Mouse (Mus musculus) gastrocnemius, adult 8-10 months (tissue): ENCODE results near the gene Apobec2. TPM values are rescaled to one million over a fixed set of nuclear protein-coding genes. Genes with fewer than 3 reads are reported as not detected.
A peak's percentile ranks its signal among the peaks of the same experiment; 100 is the strongest.

Experiments
- DNase-seq, 2 experiments: peaks; one replicate each; pipeline ENCODE4 v3.0.0; 2022; ENCODE audit warnings: low spot score in 2 of 2
- total RNA-seq, 4 experiments: library from RNA; stranded (reverse); gene quantifications; 2 replicates each; pipeline ENCODE4 v1.2.4; 2022

The Apobec2 gene
- total RNA-seq, 4 experiments from 2014 or later = 445 to 531 (median 476) TPM

DNA sequence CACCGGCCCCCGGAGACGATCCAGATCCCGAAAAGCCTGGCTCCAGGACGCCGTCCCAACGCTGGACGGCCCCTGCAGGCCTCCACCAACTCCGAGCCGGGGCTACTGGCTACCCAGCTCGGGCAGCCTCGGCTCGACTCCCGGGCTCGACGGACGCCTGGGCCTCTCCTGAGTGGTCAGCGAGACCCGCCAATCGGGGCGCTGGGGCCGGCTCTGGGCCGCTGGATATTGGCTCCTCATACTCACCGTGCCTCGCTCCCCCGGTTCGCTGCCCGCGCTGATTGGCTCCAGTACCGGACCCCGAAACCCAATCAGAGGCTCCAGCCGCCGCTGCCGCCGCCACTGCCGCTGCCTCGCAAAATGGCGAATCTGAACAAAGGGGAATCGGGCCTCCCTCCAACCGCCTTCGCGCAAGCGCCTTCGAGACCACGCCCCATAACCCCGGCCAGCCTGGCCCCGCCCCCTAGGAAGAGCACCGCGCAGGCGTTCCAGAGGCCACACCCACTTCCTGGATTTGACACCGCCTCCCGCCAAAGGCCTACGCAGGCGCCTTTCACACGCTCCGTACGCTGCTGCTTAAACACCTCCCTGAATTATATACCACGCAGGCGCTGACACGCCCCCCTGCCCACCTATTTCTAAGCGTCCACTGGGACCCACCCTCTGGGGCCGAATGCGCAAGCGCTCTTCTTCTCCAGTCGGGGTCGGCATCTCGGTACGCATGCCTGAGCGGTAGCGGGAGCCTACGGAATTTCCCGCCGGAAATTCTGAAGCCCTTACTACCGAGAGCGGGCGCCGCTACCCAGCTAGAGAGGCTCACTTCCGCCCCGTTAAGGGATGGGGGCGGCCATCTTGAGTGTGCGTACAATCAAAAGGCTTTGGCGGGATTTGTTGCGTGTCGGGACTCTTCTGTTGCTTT lies 23.1 kb downstream of the Apobec2 start, which contains the start of the genes Nfya and Oard1:
Gene Nfya (minus strand): TSS at position 527 of the 919 bp plus-strand sequence.
Gene Oard1 (plus strand): TSS at position 635 of the 919 bp plus-strand sequence.
- peak; percentile 99 to 100 for DNase-seq

DNA sequence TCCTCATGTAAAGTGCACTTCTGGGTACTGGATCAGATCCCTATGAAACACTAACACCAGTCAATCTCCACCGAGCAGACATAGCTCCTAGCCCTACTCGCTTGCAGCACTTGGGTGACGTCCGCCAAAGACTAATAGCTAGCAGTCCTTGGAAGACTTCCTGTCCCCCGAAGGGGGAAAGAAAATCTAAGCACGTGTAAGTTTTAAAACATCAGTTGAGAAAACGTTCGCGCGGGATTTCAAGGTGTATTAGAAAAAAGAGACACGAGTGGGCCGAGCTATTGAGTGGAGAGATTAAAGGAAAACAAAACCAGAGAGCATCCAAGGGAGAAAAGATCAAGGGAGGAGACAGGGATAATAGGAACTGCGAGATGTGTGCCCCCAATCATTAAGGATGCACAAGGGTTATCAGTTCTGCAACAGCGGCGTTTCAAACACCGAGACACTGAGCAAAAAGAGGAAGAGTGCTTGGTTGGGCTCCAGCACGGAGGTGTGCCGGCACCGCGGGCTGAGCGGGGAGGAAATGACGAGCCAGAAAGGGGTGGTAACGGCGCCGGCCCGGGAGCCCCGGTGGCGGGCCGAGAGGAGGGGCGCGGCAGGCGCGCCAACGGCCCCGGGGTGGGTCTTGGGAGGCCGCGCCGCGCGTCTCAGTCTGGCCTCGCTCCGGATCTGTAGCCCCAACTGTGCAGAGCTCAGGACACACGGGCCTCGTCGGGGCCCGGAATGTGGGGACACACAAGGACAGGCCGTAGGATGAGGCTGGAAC lies 24.0 kb downstream of the Apobec2 start:
- DNase-seq = peak; percentile 43 to 46

DNA sequence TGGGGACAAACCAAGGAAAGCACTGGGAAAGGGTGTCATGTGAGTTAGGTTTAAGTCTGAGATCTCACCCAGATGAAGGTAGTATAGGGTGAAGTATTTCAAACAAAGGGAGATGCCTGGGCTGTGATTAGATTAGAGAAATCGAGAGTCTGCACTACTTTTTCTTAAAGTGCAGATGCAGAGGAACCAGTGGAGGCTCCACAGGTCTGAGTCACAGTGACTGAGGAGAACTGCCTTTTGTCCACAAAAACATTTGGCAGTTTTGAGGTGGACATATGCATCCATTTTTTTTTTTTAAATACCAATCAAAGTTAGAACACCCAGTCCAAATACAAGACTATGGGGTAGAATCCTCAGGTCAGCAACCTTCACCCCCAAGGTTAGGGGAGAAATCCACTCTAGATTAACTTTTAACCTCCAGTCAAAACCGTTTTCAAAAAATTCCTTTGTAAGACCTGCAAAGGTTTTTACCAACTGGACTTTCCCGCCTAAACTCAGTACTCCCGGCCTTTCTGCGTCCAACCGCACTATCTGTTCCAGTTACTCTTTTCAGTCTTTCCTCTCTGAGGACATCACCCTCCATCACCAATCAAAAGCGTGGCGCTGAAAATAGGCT lies 24.7 kb downstream of the Apobec2 start:
- no peak for DNase-seq

DNA sequence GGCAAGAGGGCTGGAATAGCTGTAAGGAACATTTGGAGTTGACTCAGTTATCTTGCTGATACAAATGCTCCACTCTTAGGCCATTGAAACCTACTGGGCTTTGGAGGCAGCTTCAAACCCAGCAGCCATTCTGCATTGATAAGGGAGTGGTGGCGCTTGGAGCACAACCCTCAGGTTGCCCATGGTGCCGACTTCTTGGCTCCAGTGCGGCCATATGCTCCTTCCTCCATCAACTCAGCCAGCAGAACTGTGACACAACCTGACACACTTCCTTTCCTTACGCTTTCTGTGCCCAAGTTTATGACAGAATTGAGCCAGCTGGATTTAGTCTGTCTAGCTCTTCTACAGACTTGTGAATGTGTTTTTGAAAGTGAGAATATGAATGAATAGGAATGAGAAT lies 25.6 kb downstream of the Apobec2 start:
- no peak for DNase-seq

DNA sequence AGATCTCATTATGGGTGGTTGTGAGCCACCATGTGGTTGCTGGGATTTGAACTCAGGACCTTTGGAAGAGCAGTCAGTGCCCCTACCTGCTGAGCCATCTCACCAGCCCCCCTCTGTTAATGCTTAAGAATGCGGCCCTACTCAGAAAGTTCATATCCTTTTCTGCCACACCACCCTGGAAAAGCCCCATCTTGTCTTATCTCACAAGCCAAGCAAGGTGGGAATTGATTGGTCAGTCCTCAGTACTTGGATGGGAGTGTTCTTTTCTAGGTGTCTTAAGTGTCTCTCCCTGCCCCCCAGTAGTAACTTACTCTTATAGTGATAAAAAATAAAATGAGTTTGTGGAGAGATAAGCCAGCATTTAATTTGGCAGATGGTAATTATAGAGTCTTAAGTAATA lies 28.0 kb downstream of the Apobec2 start:
- no peak for DNase-seq

DNA sequence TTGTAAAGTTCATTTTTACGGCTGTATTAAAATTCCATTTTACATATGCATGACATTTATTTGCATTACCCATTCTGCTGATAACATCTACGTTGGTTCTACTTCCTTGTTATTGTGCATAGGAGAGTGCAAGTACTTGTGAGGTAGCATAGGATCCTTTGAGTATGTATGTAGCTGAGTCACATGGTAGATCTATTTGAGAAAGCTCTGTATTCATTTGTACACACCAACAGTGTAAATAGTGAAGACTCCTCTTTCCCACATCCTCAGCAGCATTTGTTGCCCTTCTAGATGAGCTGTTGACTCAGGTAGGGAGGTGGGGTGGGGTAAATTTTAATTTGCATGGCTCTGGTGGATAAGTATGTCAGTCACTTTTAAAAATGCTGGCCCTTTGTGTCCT lies 28.9 kb downstream of the Apobec2 start:
- no peak for DNase-seq

DNA sequence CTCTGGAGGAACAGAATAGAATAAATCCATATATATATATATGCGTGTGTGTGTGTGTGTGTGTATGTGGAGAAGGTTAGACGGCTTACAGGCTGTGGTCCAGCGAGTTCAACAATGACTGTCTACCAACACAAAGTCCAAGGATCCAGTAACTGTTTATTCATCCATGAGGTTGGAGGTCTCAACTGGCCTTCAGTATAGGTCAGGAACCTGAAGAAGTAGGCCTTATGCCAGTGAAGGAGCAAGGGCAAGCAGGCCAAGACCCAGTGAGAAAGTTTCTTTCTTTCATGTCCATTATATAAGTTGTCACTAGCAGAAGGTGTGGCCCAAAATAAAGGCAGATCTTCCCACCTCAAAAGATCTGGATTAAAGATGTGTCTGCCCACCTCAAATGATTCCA lies 30.0 kb downstream of the Apobec2 start:
- DNase-seq = no peak

DNA sequence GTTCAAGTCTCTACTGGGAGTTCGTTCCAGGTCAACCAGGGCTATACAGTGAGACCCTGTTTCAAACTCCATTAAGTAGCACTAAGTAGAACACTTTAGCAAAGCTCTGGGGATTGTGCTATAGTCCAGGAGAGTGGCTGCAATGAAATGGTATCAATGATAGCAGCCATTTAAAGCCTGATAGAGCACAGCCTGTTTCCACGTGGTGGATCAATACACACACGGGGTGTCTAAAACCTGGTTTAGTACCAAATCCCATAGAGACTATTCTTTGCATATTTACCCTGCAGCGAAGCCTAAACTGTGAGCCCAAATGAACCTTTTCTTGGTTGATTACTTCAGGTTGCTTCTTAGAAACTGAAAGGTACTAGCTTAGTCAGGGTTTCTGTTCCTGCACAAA lies 31.0 kb downstream of the Apobec2 start:
- no peak for DNase-seq

DNA sequence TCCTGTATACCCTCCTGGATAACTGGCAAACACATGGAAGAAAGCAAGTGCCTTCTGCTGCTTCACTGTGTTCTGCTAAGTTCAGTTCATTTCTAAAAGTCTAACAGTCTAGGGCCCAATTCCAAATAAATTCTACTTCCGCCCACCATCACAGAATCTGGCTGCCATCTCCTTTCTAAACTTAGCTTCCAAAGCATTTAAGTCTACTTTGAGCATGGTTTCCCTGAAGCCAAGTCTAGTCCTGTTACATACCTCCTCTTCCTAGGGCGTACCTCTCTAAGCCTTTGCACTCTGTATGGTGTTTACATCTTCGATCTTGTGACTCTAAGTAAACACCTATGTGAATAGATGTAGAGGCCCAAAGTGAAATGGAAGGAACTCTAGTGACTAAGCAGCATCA lies 40.1 kb downstream of the Apobec2 start:
- no peak for DNase-seq

DNA sequence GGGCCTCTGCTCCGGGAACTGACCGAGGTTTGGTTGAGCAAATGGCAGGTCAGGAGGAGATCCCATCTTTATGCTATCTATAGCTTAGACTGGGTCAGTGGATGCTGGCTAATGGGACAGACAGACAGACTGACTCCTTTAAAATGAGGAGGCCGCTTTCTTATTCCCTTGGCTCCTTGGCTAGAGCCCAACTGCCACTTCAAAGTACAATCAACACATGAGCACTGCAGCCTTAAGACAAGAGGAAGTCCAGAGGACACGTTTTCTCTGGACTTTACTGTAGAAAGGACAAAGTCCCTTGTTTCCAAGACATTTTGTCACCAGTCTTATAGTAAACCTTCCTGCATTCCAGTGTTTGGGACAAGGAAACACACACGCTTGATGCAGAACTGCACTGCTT lies 41.3 kb downstream of the Apobec2 start:
- DNase-seq = no peak

DNA sequence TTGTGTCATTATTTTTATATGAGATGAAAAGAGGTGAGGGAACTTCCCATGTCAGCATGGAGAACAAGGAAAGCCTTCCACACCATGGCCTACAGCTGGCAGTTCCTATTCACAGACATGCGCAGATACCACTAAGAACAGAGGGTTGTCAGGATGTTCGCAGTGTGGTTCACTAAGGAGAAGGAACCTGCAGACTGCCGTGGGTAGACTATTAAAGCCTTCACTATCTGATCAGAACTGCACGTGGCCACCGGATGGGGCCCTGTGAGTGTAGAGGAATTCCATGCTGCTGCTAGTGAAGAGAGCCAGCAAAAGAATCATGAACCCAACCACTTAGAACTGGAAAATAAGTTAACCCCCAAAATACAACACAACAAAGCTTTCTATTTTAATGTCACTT lies 43.3 kb downstream of the Apobec2 start:
- no peak for DNase-seq

DNA sequence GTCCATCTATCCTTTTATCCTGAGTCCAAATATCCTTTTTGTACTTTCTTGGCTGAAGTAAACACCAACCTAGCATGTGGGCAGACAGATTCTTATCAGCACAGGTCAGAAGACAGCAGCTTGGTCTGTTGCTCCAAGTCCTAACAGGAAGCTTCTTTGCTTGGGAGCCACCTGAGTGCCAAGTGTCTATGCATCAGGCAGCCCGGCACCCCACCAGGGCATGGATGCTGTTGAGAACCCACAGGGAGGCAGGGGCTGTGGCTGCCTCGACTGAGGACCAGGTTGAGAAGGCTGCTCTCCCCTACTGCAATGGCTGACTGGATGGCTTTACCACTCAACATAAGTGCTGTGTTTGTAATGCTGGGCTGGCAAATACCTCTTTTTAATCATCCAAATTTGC lies 44.1 kb downstream of the Apobec2 start:
- DNase-seq = no peak

DNA sequence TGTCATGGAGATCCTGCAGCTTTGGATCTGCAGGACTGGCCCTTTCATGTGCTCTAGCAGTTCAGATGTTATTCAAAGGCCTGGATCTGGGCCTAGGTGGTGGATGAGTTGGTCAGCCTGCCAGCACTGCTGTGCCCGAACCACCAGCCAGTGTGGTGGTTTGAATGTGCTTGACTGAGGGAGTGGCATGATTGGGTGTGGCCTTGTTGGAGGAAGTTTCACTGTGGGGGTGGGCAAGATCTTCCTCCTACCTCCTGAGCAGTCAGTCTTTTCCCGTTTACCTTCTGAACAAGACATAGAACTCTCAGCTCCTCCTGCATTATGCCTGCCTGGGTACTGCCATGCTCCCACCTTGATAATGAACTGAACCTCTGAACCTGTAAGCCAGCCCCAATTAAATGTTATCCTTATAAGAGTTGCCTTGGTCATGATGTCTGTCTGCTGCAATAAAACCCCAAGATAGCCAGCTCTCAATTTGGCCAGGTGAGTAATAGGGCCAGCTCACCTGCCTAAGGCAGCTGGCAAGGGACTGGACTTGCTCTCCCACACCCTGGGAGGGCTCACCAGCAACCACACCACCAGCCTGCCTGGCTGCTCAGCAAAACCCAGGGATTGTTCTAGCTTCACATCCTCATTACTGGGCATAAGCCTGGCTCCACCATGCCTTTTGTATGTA lies 46.8 kb downstream of the Apobec2 start:
- DNase-seq = no peak

DNA sequence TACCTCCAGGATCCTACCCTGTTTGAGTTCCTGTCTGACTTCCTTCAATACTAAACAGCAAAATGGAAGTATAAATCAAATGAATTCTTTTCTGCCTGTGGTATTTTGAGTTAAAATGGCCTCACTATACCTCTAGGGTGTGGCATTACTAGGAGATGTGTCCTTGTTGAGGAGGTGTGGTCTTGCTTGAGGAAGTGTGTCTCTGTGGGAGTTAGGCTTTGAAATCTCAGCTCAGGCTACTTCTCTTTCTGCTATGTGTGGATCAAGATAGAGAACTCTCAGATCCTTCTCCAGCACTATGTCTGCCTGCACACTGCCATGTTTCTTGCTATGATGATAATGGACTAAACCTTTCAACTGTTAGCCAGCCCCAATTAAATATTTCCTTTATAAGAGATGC lies 53.7 kb downstream of the Apobec2 start:
- no peak for DNase-seq

DNA sequence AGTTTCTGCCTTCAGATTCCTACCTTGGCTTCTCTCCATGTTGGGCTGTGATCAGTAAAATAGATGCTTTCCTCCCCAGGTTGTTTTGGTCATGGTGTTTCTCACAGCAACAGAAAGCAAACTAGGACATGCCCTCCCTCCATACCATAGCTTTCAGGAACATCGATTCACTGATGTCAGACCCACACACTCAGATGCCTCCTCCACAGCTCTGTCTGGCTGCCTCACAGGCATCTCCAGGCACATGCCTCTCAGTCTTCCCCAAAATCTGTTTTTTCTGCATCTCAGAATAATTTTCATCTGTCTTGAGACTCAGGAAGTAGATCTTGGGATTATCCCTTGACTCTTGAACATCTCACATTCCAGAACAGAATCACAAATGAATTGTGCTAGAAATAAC lies 56.6 kb downstream of the Apobec2 start:
- no peak for DNase-seq

DNA sequence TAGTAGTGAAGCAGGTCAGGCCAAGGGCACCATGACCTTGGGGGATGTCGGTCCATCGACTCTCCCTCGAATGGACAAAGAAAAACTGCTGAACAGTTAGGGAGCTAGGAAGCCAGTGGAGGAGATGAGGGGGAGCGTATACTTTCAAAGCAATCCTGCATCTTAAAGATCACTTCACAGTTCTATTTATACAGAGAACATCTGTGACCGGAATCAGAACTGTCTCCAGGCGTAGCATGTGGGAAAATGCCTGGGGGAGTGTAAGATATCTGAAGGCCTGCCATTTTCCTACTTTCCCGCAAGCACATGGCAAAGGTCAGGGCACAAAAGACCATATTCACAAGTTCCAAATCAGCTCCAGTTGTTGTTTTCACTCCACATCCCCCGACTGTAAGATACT lies 59.7 kb downstream of the Apobec2 start:
- no peak for DNase-seq

DNA sequence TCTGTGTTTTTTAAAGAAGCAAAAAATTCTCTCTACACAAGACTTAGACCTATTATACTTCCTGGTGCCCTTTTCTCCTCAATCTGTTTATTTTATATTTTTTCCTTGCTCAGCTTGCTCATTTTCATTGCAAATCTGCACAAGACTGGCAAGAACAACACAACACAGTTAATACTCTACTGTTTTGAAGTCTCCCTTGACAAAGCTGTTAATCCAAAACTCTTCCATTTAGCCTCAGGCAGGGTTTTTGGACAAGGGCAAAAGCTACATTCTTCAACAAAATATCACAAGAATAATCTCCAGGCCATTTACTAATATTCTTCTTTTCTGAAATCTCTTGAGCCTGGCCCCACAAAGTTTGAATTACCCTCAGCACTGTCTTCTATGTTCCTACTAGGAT lies 61.1 kb downstream of the Apobec2 start:
- no peak for DNase-seq
